Mouse (Mus musculus): Measurements from ENCODE around the gene Exoc2.

DNA sequence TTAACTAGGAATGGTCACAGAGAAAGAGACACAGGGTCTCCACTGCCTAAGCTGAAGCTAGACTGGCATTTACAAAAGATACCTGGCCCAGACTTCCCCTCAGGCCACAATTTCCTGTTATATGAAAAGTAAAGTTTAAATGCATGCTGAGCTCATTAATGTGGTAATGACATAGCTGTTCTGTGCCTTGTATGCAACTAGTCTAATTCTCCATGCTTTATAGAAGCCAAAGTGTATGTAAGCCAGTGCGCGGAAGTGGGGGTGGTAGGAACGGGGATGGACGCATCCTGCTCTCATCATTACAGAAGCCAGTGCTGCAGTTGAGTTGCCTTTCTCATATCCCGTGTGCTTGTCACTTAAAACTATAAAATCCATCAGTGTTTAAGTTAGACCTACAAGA is 156.5 kb downstream of the Exoc2 start:
- TF ChIP-seq CTCF (IDR thresholded peaks at IDR 0.05; ENCODE audit: low read depth) (no peak), EP300 (IDR thresholded peaks at IDR 0.05; ENCODE audit: low read depth) (no peak)
